Mouse (Mus musculus): ENCODE measurements around the gene Apex2.

- TF ChIP-seq CTCF (IDR thresholded peaks at IDR 0.05; ENCODE audit: extremely low read depth, insufficient read depth, low read length) (no peak), POLR2A (IDR thresholded peaks at IDR 0.05; ENCODE audit: extremely low read depth, insufficient read depth, low read length) (no peak)
Observed at GRCm38 (mm10) chrX:150516015-150516414, 73.7 kb downstream of the Apex2 start.

Measured in cortical plate, adult 2 months (tissue).